Mouse (Mus musculus): Measurements from ENCODE around the gene Mtf2. TPM values are rescaled to one million over a fixed set of nuclear protein-coding genes. Genes with fewer than 3 reads are reported as not detected.
A peak's percentile ranks its signal among the peaks of the same experiment; 100 is the strongest.
"Not testable (repeated sequence)": the region's sequence is repeated elsewhere in the genome, so short reads cannot be mapped to it uniquely, and the experiment has no call there.

Mtf2 gene
- 0.27 and 0.46 TPM in 2 replicates for polyA plus RNA-seq (2012)

GRCm38 (mm10) chr5:108065465-108066411, at the start of gene Mtf2:
Mtf2 (plus strand) TSS chr5:108065674.
- Histone ChIP-seq H3K4me1 (ENCODE audit: control insufficient read depth) (peaks cover 26% of the 10 kb centered on the region), H3K36me3 (ENCODE audit: control insufficient read depth) (peaks cover 28% of the 10 kb centered on the region), H3K27me3 (ENCODE audit: control insufficient read depth) (no peaks in the 10 kb centered on the region), H3K4me3 (replicated peaks) (peak within 1 kb of the TSS; percentile 74), H3K9me3 (ENCODE audit: control insufficient read depth, low read length) (no peaks in the 10 kb centered on the region)
- TF ChIP-seq TAL1 (IDR thresholded peaks at IDR 0.05; ENCODE audit: low read length) = no peak
- no peak for TF ChIP-seq GATA1 (IDR thresholded peaks at IDR 0.05; ENCODE audit: low read length)

GRCm38 (mm10) chr5:108017232-108017631, 48.2 kb upstream of the Mtf2 start:
- Histone ChIP-seq H3K4me1 (ENCODE audit: control insufficient read depth) (peaks cover 2% of the 10 kb centered on the region; the same call in 1 of the 2 replicates), H3K4me3 (replicated peaks) (no peak overlapping the region), H3K9me3 (ENCODE audit: control insufficient read depth, low read length) (no peaks in the 10 kb centered on the region), H3K36me3 (ENCODE audit: control insufficient read depth) (no peaks in the 10 kb centered on the region), H3K27me3 (ENCODE audit: control insufficient read depth) (peaks cover 4% of the 10 kb centered on the region; the same call in 1 of the 2 replicates)
- no peak for TF ChIP-seq GATA1 (IDR thresholded peaks at IDR 0.05; ENCODE audit: low read length)
- TF ChIP-seq TAL1 (IDR thresholded peaks at IDR 0.05; ENCODE audit: low read length) = no peak

- Histone ChIP-seq H3K36me3 (ENCODE audit: control insufficient read depth) (no peaks in the 10 kb centered on the region), H3K4me1 (ENCODE audit: control insufficient read depth) (peaks cover 2% of the 10 kb centered on the region; the same call in 1 of the 2 replicates), H3K4me3 (replicated peaks) (no peak overlapping the region), H3K9me3 (ENCODE audit: control insufficient read depth, low read length) (no peaks in the 10 kb centered on the region), H3K27me3 (ENCODE audit: control insufficient read depth) (0 out of 2 replicates have a peak, but pooled peaks cover 2% of the 10 kb centered on the region)
- TF ChIP-seq TAL1 (IDR thresholded peaks at IDR 0.05; ENCODE audit: low read length) = no peak
- no peak for TF ChIP-seq GATA1 (IDR thresholded peaks at IDR 0.05; ENCODE audit: low read length)
Observed at GRCm38 (mm10) chr5:108019367-108019766, 46.1 kb upstream of the Mtf2 start.

GRCm38 (mm10) chr5:108021346-108021745, 44.1 kb upstream of the Mtf2 start:
- no peak overlapping the region for H3K4me3 ChIP-seq (replicated peaks)
- H3K4me1 ChIP-seq (ENCODE audit: control insufficient read depth) = peaks cover 2% of the 10 kb centered on the region; the same call in 1 of the 2 replicates
- TF ChIP-seq TAL1 (IDR thresholded peaks at IDR 0.05; ENCODE audit: low read length) (no peak), GATA1 (IDR thresholded peaks at IDR 0.05; ENCODE audit: low read length) (no peak)

GRCm38 (mm10) chr5:108028230-108028629, 37.2 kb upstream of the Mtf2 start:
- H3K9me3 ChIP-seq (ENCODE audit: control insufficient read depth, low read length) = peaks cover 8% of the 10 kb centered on the region
- H3K36me3 ChIP-seq (ENCODE audit: control insufficient read depth) = no peaks in the 10 kb centered on the region; the same call in 1 of the 2 replicates
- TF ChIP-seq GATA1 (IDR thresholded peaks at IDR 0.05; ENCODE audit: low read length) (no peak), TAL1 (IDR thresholded peaks at IDR 0.05; ENCODE audit: low read length) (no peak)
- peaks cover 46% of the 10 kb centered on the region for H3K4me1 ChIP-seq (ENCODE audit: control insufficient read depth)
- no peak overlapping the region for H3K4me3 ChIP-seq (replicated peaks)
- H3K27me3 ChIP-seq (ENCODE audit: control insufficient read depth) = no peaks in the 10 kb centered on the region

More at GRCm38 (mm10) chr5:108021346-108021745, 44.1 kb upstream of the Mtf2 start:
- Histone ChIP-seq H3K9me3 (ENCODE audit: control insufficient read depth, low read length) (no peaks in the 10 kb centered on the region), H3K27me3 (ENCODE audit: control insufficient read depth) (0 out of 2 replicates have a peak, but pooled peaks cover 2% of the 10 kb centered on the region), H3K36me3 (ENCODE audit: control insufficient read depth) (no peaks in the 10 kb centered on the region)

DNA sequence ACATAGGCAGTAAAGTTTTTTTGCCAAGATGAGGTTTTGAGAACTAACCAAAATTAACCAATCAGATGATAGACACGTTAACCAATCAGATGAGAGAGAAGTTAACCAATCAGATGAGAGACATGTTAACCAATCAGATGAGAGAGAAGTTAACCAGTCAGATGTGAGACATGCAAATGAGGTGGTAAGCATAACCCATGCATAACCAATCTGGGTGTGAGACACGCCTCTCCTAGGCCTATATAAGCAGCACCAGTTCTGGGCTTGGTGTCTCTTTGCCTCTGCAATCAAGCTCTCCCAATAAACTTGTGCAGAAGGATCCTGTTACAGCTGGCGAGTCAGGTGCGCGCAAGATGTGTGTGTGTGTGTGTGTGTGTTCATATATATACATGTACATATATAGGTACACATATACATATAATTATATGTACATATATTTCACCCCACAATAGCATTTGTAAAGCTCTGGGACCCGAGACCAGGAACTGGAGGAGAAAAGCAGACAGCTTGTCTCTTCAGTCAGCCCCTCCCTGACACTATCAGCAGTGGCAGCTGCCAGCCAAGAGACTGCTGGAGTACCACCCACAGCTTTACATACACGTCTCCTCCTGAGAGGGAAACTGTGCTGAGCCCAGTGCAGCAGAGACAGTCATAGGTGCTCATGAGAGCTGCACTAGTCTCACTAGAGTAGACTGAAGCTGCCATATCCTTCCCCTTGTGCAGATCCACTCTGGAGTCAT, 36.5 kb upstream of the Mtf2 start:
- Histone ChIP-seq H3K4me1 (ENCODE audit: control insufficient read depth) (peaks cover 46% of the 10 kb centered on the region), H3K4me3 (replicated peaks) (peak overlapping the region; percentile 9)
- not testable (repeated sequence) for H3K9me3 ChIP-seq (ENCODE audit: control insufficient read depth, low read length); H3K36me3 ChIP-seq (ENCODE audit: control insufficient read depth); H3K27me3 ChIP-seq (ENCODE audit: control insufficient read depth)
- TF ChIP-seq TAL1 (IDR thresholded peaks at IDR 0.05; ENCODE audit: low read length) = peak; percentile 59; the same call in 2 of the 3 replicates

DNA sequence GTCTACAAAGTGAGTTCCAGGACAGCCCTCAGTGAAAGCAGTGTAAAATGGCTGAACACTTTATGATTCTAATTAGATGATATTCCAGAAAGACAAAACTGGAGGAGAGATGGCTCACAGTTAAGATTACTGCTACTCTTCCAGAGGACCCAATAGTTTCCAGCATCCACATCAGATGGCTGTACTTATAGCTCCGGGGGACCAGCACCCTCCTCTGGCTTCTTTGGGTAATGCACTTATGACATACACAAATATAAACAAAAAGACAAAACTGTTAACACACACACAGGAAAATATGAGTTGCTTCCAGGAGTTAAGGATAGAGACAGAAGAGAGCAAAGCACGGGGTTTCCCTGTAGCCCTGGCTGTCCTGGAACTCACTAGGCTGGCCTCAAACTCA, 35.5 kb upstream of the Mtf2 start:
- TF ChIP-seq TAL1 (IDR thresholded peaks at IDR 0.05; ENCODE audit: low read length) = no peak
- TF ChIP-seq GATA1 (IDR thresholded peaks at IDR 0.05; ENCODE audit: low read length) = no peak
- no peak overlapping the region for H3K4me3 ChIP-seq (replicated peaks)
- no peaks in the 10 kb centered on the region; the same call in 1 of the 2 replicates for H3K36me3 ChIP-seq (ENCODE audit: control insufficient read depth)
- H3K27me3 ChIP-seq (ENCODE audit: control insufficient read depth) = no peaks in the 10 kb centered on the region
- H3K9me3 ChIP-seq (ENCODE audit: control insufficient read depth, low read length) = peaks cover 8% of the 10 kb centered on the region
- peaks cover 46% of the 10 kb centered on the region for H3K4me1 ChIP-seq (ENCODE audit: control insufficient read depth)

DNA sequence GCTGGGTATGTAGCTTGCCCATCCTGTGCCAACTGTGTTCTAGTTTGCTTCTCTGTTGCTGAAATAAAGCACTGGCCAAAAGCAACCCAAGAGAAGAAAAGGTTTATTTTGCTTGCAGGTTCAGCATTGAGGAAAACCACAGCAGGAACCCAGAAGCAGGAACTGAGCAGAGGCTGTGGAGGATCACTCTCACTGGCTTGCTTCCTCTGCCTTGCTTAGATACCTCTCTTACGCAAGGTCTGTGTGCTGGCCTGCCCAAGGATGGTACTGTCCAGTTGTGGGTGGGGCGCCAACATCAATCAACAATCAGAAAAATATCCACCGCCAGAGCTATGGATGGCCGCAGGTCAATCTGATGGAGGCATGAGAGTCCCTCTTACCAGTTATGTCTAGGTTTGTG, 34.2 kb upstream of the Mtf2 start:
- H3K4me3 ChIP-seq (replicated peaks) = no peak overlapping the region
- peaks cover 8% of the 10 kb centered on the region for H3K9me3 ChIP-seq (ENCODE audit: control insufficient read depth, low read length)
- no peaks in the 10 kb centered on the region; the same call in 1 of the 2 replicates for H3K36me3 ChIP-seq (ENCODE audit: control insufficient read depth)
- no peak for TF ChIP-seq GATA1 (IDR thresholded peaks at IDR 0.05; ENCODE audit: low read length)
- TF ChIP-seq TAL1 (IDR thresholded peaks at IDR 0.05; ENCODE audit: low read length) = no peak
- no peaks in the 10 kb centered on the region for H3K27me3 ChIP-seq (ENCODE audit: control insufficient read depth)
- H3K4me1 ChIP-seq (ENCODE audit: control insufficient read depth) = peaks cover 46% of the 10 kb centered on the region

DNA sequence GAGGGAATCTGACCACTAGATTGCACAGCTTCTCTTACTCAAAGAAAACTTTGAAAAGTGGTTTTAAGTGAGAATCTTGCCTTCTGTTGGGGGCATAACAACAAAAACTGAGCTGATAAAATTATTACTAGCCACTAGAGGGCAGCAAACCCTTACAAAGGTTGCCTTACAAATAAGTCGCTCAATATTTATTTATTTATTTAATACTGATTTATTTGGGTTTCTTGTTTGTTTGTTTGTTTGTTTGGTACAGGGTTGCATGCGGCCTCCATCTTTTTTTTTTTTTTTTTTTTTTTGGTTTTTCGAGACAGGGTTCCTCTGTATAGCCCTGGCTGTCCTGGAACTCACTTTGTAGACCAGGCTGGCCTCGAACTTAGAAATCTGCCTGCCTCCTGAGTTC, 31.3 kb upstream of the Mtf2 start:
- TF ChIP-seq GATA1 (IDR thresholded peaks at IDR 0.05; ENCODE audit: low read length) (no peak), TAL1 (IDR thresholded peaks at IDR 0.05; ENCODE audit: low read length) (no peak)
- Histone ChIP-seq H3K4me3 (replicated peaks) (no peak overlapping the region), H3K27me3 (ENCODE audit: control insufficient read depth) (no peaks in the 10 kb centered on the region; the same call in 1 of the 2 replicates), H3K36me3 (ENCODE audit: control insufficient read depth) (no peaks in the 10 kb centered on the region), H3K4me1 (ENCODE audit: control insufficient read depth) (peaks cover 22% of the 10 kb centered on the region), H3K9me3 (ENCODE audit: control insufficient read depth, low read length) (no peaks in the 10 kb centered on the region)
